Mouse (Mus musculus) limb, embryonic 14.5 days (tissue): Measurements from ENCODE around the gene Traf1. TPM values are rescaled to one million over a fixed set of nuclear protein-coding genes. Genes with fewer than 3 reads are reported as not detected.
A peak's percentile ranks its signal among the peaks of the same experiment; 100 is the strongest.

ENCODE experiments used
- ATAC-seq: fragments of 200-750 bp; cut with Nextera tagmentation; 2 replicates; pipeline ENCODE4 v1.8.0; 2017; ENCODE audit warnings: low read depth, moderate number of reproducible peaks, moderate TSS enrichment; ENCODE audit not compliant: low FRiP score
- DNase-seq: peaks from one replicate; pipeline ENCODE4 v3.0.0-alpha.2; 2015; ENCODE audit warnings: low spot score
- H3K27ac ChIP-seq: fragments of 300-500 bp; sonication (generic); replicated peaks from 2 replicates; pipeline ENCODE4 v1.5.1; 2014; ENCODE audit warnings: low read depth, mild to moderate bottlenecking, low read length, moderate library complexity, mixed read lengths
- H3K27me3 ChIP-seq: fragments of 300-500 bp; sonication (generic); 2 replicates; pipeline ENCODE4 v1.6.1; 2014; ENCODE audit warnings: low read length, mixed read lengths; ENCODE audit not compliant: control insufficient read depth, insufficient read depth
- H3K36me3 ChIP-seq: fragments of 300-500 bp; sonication (generic); 2 replicates; pipeline ENCODE4 v1.6.1; 2014; ENCODE audit warnings: mild to moderate bottlenecking, low read length, moderate library complexity, mixed read lengths; ENCODE audit not compliant: control insufficient read depth, insufficient read depth
- H3K4me1 ChIP-seq: fragments of 300-500 bp; sonication (generic); 2 replicates; pipeline ENCODE4 v1.6.1; 2014; ENCODE audit warnings: antibody characterized with exemption, low read length, mixed read lengths; ENCODE audit not compliant: control insufficient read depth, insufficient read depth
- H3K4me2 ChIP-seq: fragments of 300-500 bp; sonication (generic); replicated peaks from 2 replicates; pipeline ENCODE4 v1.6.1; 2014; ENCODE audit warnings: low read depth, mild to moderate bottlenecking, low read length, moderate library complexity; ENCODE audit not compliant: severe bottlenecking
- H3K4me3 ChIP-seq: fragments of 300-500 bp; sonication (generic); replicated peaks from 2 replicates; pipeline ENCODE4 v1.5.1; 2014; ENCODE audit warnings: low read length
- H3K9ac ChIP-seq: fragments of 300-500 bp; sonication (generic); 2 replicates; pipeline ENCODE4 v1.6.1; 2014; ENCODE audit warnings: mild to moderate bottlenecking, low read depth, low read length, moderate library complexity; ENCODE audit not compliant: severe bottlenecking
- H3K9me3 ChIP-seq: fragments of 300-500 bp; sonication (generic); 2 replicates; pipeline ENCODE4 v1.6.1; 2016; ENCODE audit warnings: low read length; ENCODE audit not compliant: control insufficient read depth
- POLR2A ChIP-seq: fragments of 200-500 bp; IDR thresholded peaks from 2 replicates; pipeline ENCODE4 v1.8.0; 2012; ENCODE audit warnings: inconsistent platforms, mild to moderate bottlenecking, moderate library complexity, borderline replicate concordance; ENCODE audit not compliant: insufficient read depth, insufficient read length; ENCODE audit errors: extremely low read depth
- WGBS: fragments of 180-500 bp; shearing (Covaris S2); extraction: QIAGEN DNeasy Blood & Tissue Kit; methylation state at CpG from one replicate; pipeline ENCODE4 v1.1.7; 2014; 5-methylcytosine and 5-hydroxymethylcytosine counted together
- polyA plus RNA-seq, 2 experiments: library from polyadenylated mRNA; depleted of rRNA in 1 of 2; stranded (reverse) in 1 of 2; unstranded in 1 of 2; fragments of >200 nt; fragmentation: Nextera tagmentation in 1 of 2; extraction: Ambion mirVana in 1 of 2; gene quantifications; 2 replicates each; pipeline versions ENCODE4 v1.2.1 to v1.2.3; 2012 to 2014

The Traf1 gene
- polyA plus RNA-seq, 2 experiments, result 4.0 to 5.1 TPM

- Histone ChIP-seq H3K27ac (no peak overlapping the region), H3K4me3 (no peak overlapping the region), H3K36me3 (no peaks in the 10 kb centered on the region), H3K9me3 (no peaks in the 10 kb centered on the region), H3K4me1 (peaks cover 12% of the 10 kb centered on the region; the same call in 1 of the 2 replicates), H3K9ac (no peak overlapping the region), H3K27me3 (peaks cover 4% of the 10 kb centered on the region; the same call in 1 of the 2 replicates), H3K4me2 (no peak overlapping the region)
- ATAC-seq (no peak), DNase-seq (no peak)
- no peak for TF ChIP-seq POLR2A
- WGBS, result 10% methylated on average over 2 of the region's 2 CpGs
These were observed 38.8 kb downstream of the Traf1 start for GRCm38 (mm10) chr2:34922729-34923128.

- no peaks in the 10 kb centered on the region for H3K36me3 ChIP-seq
- DNase-seq, result no peak
- H3K9me3 ChIP-seq, result no peaks in the 10 kb centered on the region
- H3K27ac ChIP-seq, result no peak overlapping the region
- 47% methylated on average over 2 of the region's 2 CpGs for WGBS
- TF ChIP-seq POLR2A, result no peak
- peaks cover 3% of the 10 kb centered on the region; the same call in 1 of the 2 replicates for H3K4me1 ChIP-seq
- peak; percentile 63 for ATAC-seq
- H3K4me3 ChIP-seq, result no peak overlapping the region
- H3K4me2 ChIP-seq, result no peak overlapping the region
- peaks cover 6% of the 10 kb centered on the region for H3K27me3 ChIP-seq
- no peak overlapping the region for H3K9ac ChIP-seq
These were observed 41.4 kb downstream of the Traf1 start for GRCm38 (mm10) chr2:34920144-34920543.

- TF ChIP-seq POLR2A, result no peak
- Histone ChIP-seq H3K27me3 (peaks cover 53% of the 10 kb centered on the region), H3K9me3 (no peaks in the 10 kb centered on the region), H3K36me3 (no peaks in the 10 kb centered on the region), H3K4me3 (no peak overlapping the region), H3K27ac (no peak overlapping the region), H3K9ac (no peak overlapping the region), H3K4me2 (no peak overlapping the region), H3K4me1 (0 out of 2 replicates have a peak, but pooled peaks cover 3% of the 10 kb centered on the region)
- ATAC-seq (no peak), DNase-seq (no peak)
- 53% methylated on average over 2 of the region's 2 CpGs for WGBS
These were observed 46.5 kb downstream of the Traf1 start for GRCm38 (mm10) chr2:34915103-34915502.

- WGBS, result 7% methylated on average over 2 of the region's 2 CpGs
- ATAC-seq, result 0 out of 2 replicates have a peak, but pooled peaks have one; percentile 5
- Histone ChIP-seq H3K27me3 (peaks cover 54% of the 10 kb centered on the region), H3K4me3 (no peak overlapping the region), H3K4me2 (peak overlapping the region; percentile 97), H3K36me3 (no peaks in the 10 kb centered on the region), H3K27ac (no peak overlapping the region), H3K9me3 (no peaks in the 10 kb centered on the region), H3K4me1 (0 out of 2 replicates have a peak, but pooled peaks cover 3% of the 10 kb centered on the region), H3K9ac (no peak overlapping the region)
- TF ChIP-seq POLR2A, result no peak
- DNase-seq, result no peak
These were observed 46.8 kb downstream of the Traf1 start for GRCm38 (mm10) chr2:34914823-34915082.

- 3% methylated on average over 41 of the region's 50 CpGs for WGBS
- Histone ChIP-seq H3K4me1 (0 out of 2 replicates have a peak, but pooled peaks cover 3% of the 10 kb centered on the region), H3K4me3 (peak overlapping the region; percentile 54), H3K4me2 (peak overlapping the region; percentile 97), H3K9ac (peak overlapping the region; percentile 69), H3K36me3 (no peaks in the 10 kb centered on the region), H3K9me3 (no peaks in the 10 kb centered on the region), H3K27ac (no peak overlapping the region), H3K27me3 (peaks cover 59% of the 10 kb centered on the region)
- no peak for TF ChIP-seq POLR2A
- ATAC-seq (peak; percentile 62; the same call in 1 of the 2 replicates), DNase-seq (peak; percentile 29)
These were observed 47.3 kb downstream of the Traf1 start for GRCm38 (mm10) chr2:34914069-34914822.
